Mouse (Mus musculus) bone marrow, adult 2 months (tissue): ENCODE measurements around the gene Ssbp1. TPM values are rescaled to one million over a fixed set of nuclear protein-coding genes. Genes with fewer than 3 reads are reported as not detected.

Source experiments
- H3K27ac ChIP-seq: fragments of 200-500 bp; 2 replicates; pipeline ENCODE4 v1.5.1; 2012; ENCODE audit warnings: low read depth, mild to moderate bottlenecking, control low read depth, inconsistent platforms, low read length; ENCODE audit not compliant: control insufficient read depth, poor library complexity, insufficient read depth
- H3K4me1 ChIP-seq: fragments of 200-500 bp; 2 replicates; pipeline ENCODE4 v1.6.1; 2011; ENCODE audit warnings: low read length; ENCODE audit not compliant: control insufficient read depth, insufficient read depth
- H3K4me3 ChIP-seq: fragments of 200-500 bp; replicated peaks from 2 replicates; pipeline ENCODE3; 2011; ENCODE audit warnings: mild to moderate bottlenecking, low read depth, low read length, control low read depth; ENCODE audit not compliant: control insufficient read depth
- CTCF ChIP-seq: fragments of 200-500 bp; IDR thresholded peaks from 2 replicates; pipeline ENCODE4 v1.5.1; 2011; ENCODE audit warnings: low read length, control low read depth; ENCODE audit not compliant: control insufficient read depth, insufficient read depth
- POLR2A ChIP-seq: fragments of 200-500 bp; IDR thresholded peaks from 2 replicates; pipeline ENCODE4 v1.6.1; 2011; ENCODE audit warnings: low read depth, mild to moderate bottlenecking, control low read depth, low read length, borderline replicate concordance; ENCODE audit not compliant: control insufficient read depth
- WGBS: fragments of 180-500 bp; shearing (Covaris S2); methylation state at CpG from one replicate; pipeline ENCODE4 v1.1.7; 2018; 5-methylcytosine and 5-hydroxymethylcytosine counted together
- polyA plus RNA-seq: library from polyadenylated mRNA; stranded (reverse); fragments of >200 nt; gene quantifications from 2 replicates; pipeline ENCODE4 v1.2.4, GENCODE M21; 2011; ENCODE audit warnings: low replicate concordance; ENCODE audit not compliant: missing spikeins, insufficient read depth, insufficient read length

Ssbp1 gene
- polyA plus RNA-seq, 1 experiment: 71.7 TPM

DNA sequence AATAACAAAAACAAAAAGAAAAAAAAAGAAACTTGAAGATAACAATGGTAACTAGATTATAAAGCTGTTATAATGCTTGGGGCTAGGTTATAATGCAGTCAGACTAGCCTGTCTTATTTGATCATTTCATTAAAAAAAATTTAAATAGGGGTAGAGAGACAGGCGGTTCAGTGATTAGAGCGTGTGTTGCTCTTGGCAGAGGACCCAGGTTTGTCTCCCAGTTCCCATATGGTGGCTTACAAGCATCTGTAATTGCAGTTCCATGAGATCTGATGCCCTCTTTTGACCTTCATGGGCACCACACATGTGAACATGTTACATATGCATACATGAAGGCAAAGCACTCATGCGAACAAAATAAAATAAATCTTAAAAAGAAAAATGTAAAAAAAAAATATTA lies 29.9 kb upstream of the Ssbp1 start:
- Histone ChIP-seq H3K4me3 (no peak overlapping the region), H3K4me1 (peaks cover 1% of the 10 kb centered on the region; the same call in 1 of the 2 replicates), H3K27ac (no peak overlapping the region)
- no peak for TF ChIP-seq CTCF
- no peak for TF ChIP-seq POLR2A
- 65% methylated on average over 3 of the region's 3 CpGs for WGBS

- no peak overlapping the region for H3K27ac ChIP-seq
- TF ChIP-seq POLR2A (no peak), CTCF (no peak)
- no peak overlapping the region for H3K4me3 ChIP-seq
- WGBS: 27% methylated on average over 3 of the region's 3 CpGs
- peaks cover 1% of the 10 kb centered on the region; the same call in 1 of the 2 replicates for H3K4me1 ChIP-seq
Measured at GRCm38 (mm10) chr6:40441755-40442154, 29.4 kb upstream of the Ssbp1 start.

DNA sequence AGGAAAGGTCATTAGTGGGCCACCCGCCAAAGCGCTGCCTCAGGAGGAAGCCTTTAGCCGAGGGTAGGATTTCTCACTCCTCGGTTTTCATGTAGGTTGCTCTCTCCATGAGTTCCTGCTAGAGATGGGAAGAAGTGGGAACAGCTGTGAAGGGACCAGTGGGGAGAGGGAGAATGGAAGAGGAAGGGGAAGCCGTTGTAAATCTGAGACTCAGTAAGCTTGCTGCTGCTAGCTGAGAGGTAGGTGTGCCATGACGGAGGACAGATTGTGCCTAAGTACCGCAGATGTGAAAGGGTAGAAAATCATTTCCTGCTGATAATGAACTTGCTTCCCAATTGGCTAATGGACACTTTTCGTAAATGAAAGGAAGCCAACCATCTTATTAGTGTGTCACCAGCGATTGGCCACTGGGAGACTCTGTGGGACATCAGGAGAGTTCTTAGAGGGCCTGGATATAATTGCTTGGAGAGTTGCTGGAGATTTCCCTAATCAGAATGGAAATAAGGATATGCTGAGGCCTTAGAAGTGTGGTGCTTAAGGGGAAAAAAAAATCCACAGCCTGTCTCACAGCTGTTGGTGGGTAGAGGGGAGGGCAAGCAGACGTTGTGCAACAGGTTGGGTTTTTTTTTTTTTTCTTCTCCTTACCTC lies 27.7 kb upstream of the Ssbp1 start:
- TF ChIP-seq POLR2A (no peak), CTCF (no peak)
- no peak overlapping the region for H3K27ac ChIP-seq
- H3K4me3 ChIP-seq: no peak overlapping the region
- peaks cover 1% of the 10 kb centered on the region; the same call in 1 of the 2 replicates for H3K4me1 ChIP-seq
- 27% methylated on average over 10 of the region's 10 CpGs for WGBS

DNA sequence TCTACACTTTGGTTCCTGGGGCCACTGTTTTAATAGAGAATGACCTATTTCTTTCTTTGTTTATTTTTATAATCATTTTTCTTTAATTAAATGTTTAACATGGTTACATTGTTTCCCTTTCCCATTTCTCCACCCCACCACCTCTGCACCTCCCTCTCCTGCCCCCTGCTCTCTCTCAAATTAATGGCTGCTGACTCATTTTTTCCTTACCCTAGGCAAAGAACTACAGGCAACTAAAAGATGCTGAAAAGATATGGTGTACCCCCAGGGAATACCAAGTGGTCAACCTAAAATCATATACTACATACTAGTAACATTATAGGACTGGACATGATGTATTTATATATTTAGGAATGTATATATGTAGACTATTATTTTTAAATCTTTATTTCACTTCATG lies 22.5 kb upstream of the Ssbp1 start:
- no peak overlapping the region for H3K4me3 ChIP-seq
- no peak for TF ChIP-seq POLR2A
- TF ChIP-seq CTCF: no peak
- no peaks in the 10 kb centered on the region for H3K4me1 ChIP-seq
- no peak overlapping the region for H3K27ac ChIP-seq

- 15% methylated on average over 7 of the region's 7 CpGs for WGBS
- Histone ChIP-seq H3K4me3 (no peak overlapping the region), H3K4me1 (no peaks in the 10 kb centered on the region), H3K27ac (no peak overlapping the region)
- no peak for TF ChIP-seq POLR2A
- TF ChIP-seq CTCF: no peak
Measured at GRCm38 (mm10) chr6:40454436-40455041, 16.6 kb upstream of the Ssbp1 start.

GRCm38 (mm10) chr6:40465710-40466109 lies 5.4 kb upstream of the Ssbp1 start:
- TF ChIP-seq CTCF (peak; percentile 42), POLR2A (no peak)
- Histone ChIP-seq H3K4me3 (no peak overlapping the region), H3K27ac (no peak overlapping the region), H3K4me1 (no peaks in the 10 kb centered on the region)
- 43% methylated on average over 6 of the region's 6 CpGs for WGBS

DNA sequence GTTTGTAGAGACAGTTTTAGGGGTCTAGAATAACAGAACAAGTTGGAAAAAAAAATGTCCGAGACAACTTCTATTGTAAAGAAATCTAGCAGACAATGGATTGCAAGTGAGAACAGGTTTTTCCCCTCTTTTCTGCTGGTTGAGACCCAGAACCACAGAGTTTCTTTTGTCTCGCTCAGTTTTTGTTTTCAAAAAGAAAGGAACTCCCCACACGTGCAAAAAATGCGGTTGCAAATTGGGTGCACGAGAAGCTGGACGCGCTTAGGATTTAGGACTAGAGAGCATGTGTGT lies 513 bp downstream of the Ssbp1 start:
- Histone ChIP-seq H3K27ac (peak overlapping the region; percentile 98), H3K4me3 (peak overlapping the region; percentile 93), H3K4me1 (no peaks in the 10 kb centered on the region; the same call in 1 of the 2 replicates)
- TF ChIP-seq CTCF (no peak), POLR2A (no peak)
- WGBS: under 1% methylated on average over 7 of the region's 7 CpGs

GRCm38 (mm10) chr6:40476132-40476531 lies 5.0 kb downstream of the Ssbp1 start:
- no peak for TF ChIP-seq POLR2A
- TF ChIP-seq CTCF: no peak
- Histone ChIP-seq H3K4me3 (no peak overlapping the region), H3K4me1 (no peaks in the 10 kb centered on the region; the same call in 1 of the 2 replicates), H3K27ac (no peak overlapping the region)
- 61% methylated on average over 4 of the region's 4 CpGs for WGBS
